ENCODE assay signal across 8 mouse cellular contexts in the genomic region with DNA sequence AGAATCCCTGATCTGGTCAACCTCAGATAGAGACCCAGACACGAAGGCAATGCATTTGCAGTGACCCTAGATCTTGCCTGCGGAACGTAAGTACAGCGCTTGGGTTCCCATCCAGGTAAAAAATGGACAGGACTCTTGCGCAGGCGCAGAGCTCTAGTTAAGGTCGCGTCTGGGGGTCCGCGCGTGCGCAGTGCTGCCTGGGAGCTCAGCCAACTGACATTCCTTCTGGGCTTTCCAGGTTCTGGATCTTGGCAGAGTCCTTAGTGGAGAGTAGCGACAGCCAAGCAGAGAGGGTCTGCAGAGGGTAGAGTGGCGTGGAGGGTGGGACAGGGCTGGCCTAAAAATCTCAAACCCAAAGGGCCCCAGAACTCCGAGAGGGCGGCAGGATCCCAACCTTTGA. TPM values are rescaled to one million over a fixed set of nuclear protein-coding genes. Genes with fewer than 3 reads are reported as not detected.
A peak's percentile ranks its signal among the peaks of the same experiment; 100 is the strongest.
DNase-seq lines count a peak whose midpoint lies in the region; ATAC-seq and TF ChIP-seq lines count a peak whose summit lies in the region.
"Had no signal": no experiment of that assay in that cellular context is flagged by ENCODE, and none has a peak within 500 bp of the region (broad histone marks: within the 10 kb centered on the region; RNA-seq: fewer than 3 reads in every experiment).

No protein-coding gene starts in this region.

- no peak for TF ChIP-seq POLR2A in brain, embryonic 14.5 days (IDR thresholded peaks at IDR 0.05; ENCODE audit: borderline replicate concordance, extremely low read depth, insufficient read depth, insufficient read length, poor library complexity, severe bottlenecking)

- peaks cover 6% of the 10 kb centered on the region; the same call in 1 of the 2 replicates for H3K4me1 ChIP-seq in hindbrain, postnatal 0 days (ENCODE audit: insufficient read depth, low read length)
- peaks cover 3% of the 10 kb centered on the region for H3K4me1 ChIP-seq in midbrain, embryonic 12.5 days
- H3K4me1 ChIP-seq: limb, embryonic 13.5 days had no signal

- TF ChIP-seq CTCF in brain, embryonic 14.5 days (IDR thresholded peaks at IDR 0.05; ENCODE audit: borderline replicate concordance, extremely low read depth, insufficient read depth, insufficient read length) = no peak
- no peak for TF ChIP-seq CTCF in hindbrain, postnatal 0 days (IDR thresholded peaks at IDR 0.05; ENCODE audit: low read depth)

- WGBS in hindbrain, postnatal 0 days = 16% methylated on average over 16 of the region's 16 CpGs
- 22% methylated on average over 16 of the region's 16 CpGs for WGBS in midbrain, embryonic 12.5 days

- peak overlapping the region; percentile 19 for H3K4me3 ChIP-seq in hindbrain, postnatal 0 days (ENCODE audit: low read length)
- H3K4me3 ChIP-seq in midbrain, embryonic 12.5 days = 0 out of 2 replicates have a peak overlapping the region, but pooled peaks have one; percentile 21
- H3K4me3 ChIP-seq: limb, embryonic 13.5 days had no signal

- H3K4me2 ChIP-seq in hindbrain, postnatal 0 days (ENCODE audit: low read depth, low read length) = peak overlapping the region; percentile 53
- H3K4me2 ChIP-seq in midbrain, embryonic 12.5 days (replicated peaks) = peak overlapping the region; percentile 43
- H3K4me2 ChIP-seq: limb, embryonic 13.5 days had no signal

- H3K36me3 ChIP-seq in hindbrain, postnatal 0 days (ENCODE audit: insufficient read depth, low read length) = no peaks in the 10 kb centered on the region
- no peaks in the 10 kb centered on the region for H3K36me3 ChIP-seq in midbrain, embryonic 12.5 days
- H3K36me3 ChIP-seq: limb, embryonic 13.5 days had no signal

- peak; percentile 68 for ATAC-seq in hindbrain, postnatal 0 days
- no peak for ATAC-seq in midbrain, embryonic 12.5 days (ENCODE audit: low FRiP score, low read depth)
- ATAC-seq in activated CD4-positive, CD25-positive, alpha-beta regulatory T cell, adult 4 months = no peak

- peak; percentile 90 for DNase-seq in brain, embryonic 14.5 days (ENCODE audit: low read depth)
- peak; percentile 70 to 90 for DNase-seq in cerebellum, postnatal 4 days (ENCODE audit: low spot score in 2 of 2)
- peak; percentile 93 for DNase-seq in hindbrain, postnatal 0 days (ENCODE audit: low spot score)
- DNase-seq in B cell, adult 2 months = no peak
- no peak for DNase-seq in thymus, postnatal 36 days

- H3K27ac ChIP-seq in hindbrain, postnatal 0 days = no peak overlapping the region
- H3K27ac ChIP-seq in midbrain, embryonic 12.5 days (replicated peaks) = peak overlapping the region; percentile 49; the same call in 1 of the 2 replicates
- H3K27ac ChIP-seq: limb, embryonic 13.5 days had no signal

- no peaks in the 10 kb centered on the region for H3K9me3 ChIP-seq in hindbrain, postnatal 0 days (ENCODE audit: low read length)
- H3K9me3 ChIP-seq in midbrain, embryonic 12.5 days = no peaks in the 10 kb centered on the region
- H3K9me3 ChIP-seq: limb, embryonic 13.5 days had no signal

- H3K27me3 ChIP-seq in hindbrain, postnatal 0 days (ENCODE audit: insufficient read depth, low read length) = no peaks in the 10 kb centered on the region
- peaks cover 41% of the 10 kb centered on the region for H3K27me3 ChIP-seq in midbrain, embryonic 12.5 days

- no peak overlapping the region; the same call in 1 of the 2 replicates for H3K9ac ChIP-seq in hindbrain, postnatal 0 days (replicated peaks; ENCODE audit: low read length)
- no peak overlapping the region for H3K9ac ChIP-seq in midbrain, embryonic 12.5 days (replicated peaks)
- H3K9ac ChIP-seq: limb, embryonic 13.5 days had no signal

RNA-seq across cellular contexts. Expression of a gene that starts 41.9 kb away (rescaled TPM):
- 0.69 and 2.0 TPM in 2 replicates for polyA plus RNA-seq in brain, embryonic 14.5 days (2012; rRNA removed)
- total RNA-seq in hindbrain, postnatal 0 days (2014; rRNA removed) = 8.0 and 9.0 TPM in 2 replicates
- 2.3 and 2.7 TPM in 2 replicates for polyA plus RNA-seq in hindbrain, postnatal 0 days (2015; fragmentation: Nextera tagmentation; extraction: Ambion mirVana)
- 0.14 and 0.37 TPM in 2 replicates for polyA plus RNA-seq in midbrain, embryonic 12.5 days (2016; fragmentation: Nextera tagmentation; extraction: Ambion mirVana)
- not detected for polyA plus RNA-seq in activated CD4-positive, CD25-positive, alpha-beta regulatory T cell, adult 4 months (2017; shearing (Covaris generic))
- polyA plus RNA-seq: limb, embryonic 13.5 days had no signal

RNA-seq across cellular contexts. Expression of a gene that starts 47.0 kb away (rescaled TPM):
- 0.24 and 0.63 TPM in 2 replicates for polyA plus RNA-seq in brain, embryonic 14.5 days (2012; rRNA removed)
- 0.26 and 1.5 TPM in 2 replicates for total RNA-seq in hindbrain, postnatal 0 days (2014; rRNA removed)
- 0.82 and 0.93 TPM in 2 replicates for polyA plus RNA-seq in hindbrain, postnatal 0 days (2015; fragmentation: Nextera tagmentation; extraction: Ambion mirVana)
- polyA plus RNA-seq in midbrain, embryonic 12.5 days (2016; fragmentation: Nextera tagmentation; extraction: Ambion mirVana) = 0.50 and 0.98 TPM in 2 replicates
- not detected for polyA plus RNA-seq in activated CD4-positive, CD25-positive, alpha-beta regulatory T cell, adult 4 months (2017; shearing (Covaris generic))

RNA-seq across cellular contexts. Expression of a gene that starts 59.4 kb away (rescaled TPM):
- 3.8 and 5.3 TPM in 2 replicates for polyA plus RNA-seq in brain, embryonic 14.5 days (2012; rRNA removed)
- total RNA-seq in hindbrain, postnatal 0 days (2014; rRNA removed) = 6.9 and 8.9 TPM in 2 replicates
- 3.1 and 3.3 TPM in 2 replicates for polyA plus RNA-seq in hindbrain, postnatal 0 days (2015; fragmentation: Nextera tagmentation; extraction: Ambion mirVana)
- 1.4 and 2.1 TPM in 2 replicates for polyA plus RNA-seq in midbrain, embryonic 12.5 days (2016; fragmentation: Nextera tagmentation; extraction: Ambion mirVana)
- polyA plus RNA-seq in activated CD4-positive, CD25-positive, alpha-beta regulatory T cell, adult 4 months (2017; shearing (Covaris generic)) = not detected

Comparison
In these comparisons a context has a peak if more than half of its experiments do, and no peak if none do; other contexts are left out.
1. DNase-seq: peak in brain, embryonic 14.5 days (single experiment), cerebellum, postnatal 4 days (2 of 2) and hindbrain, postnatal 0 days (single experiment); none in B cell, adult 2 months (0 of 2) and thymus, postnatal 36 days (0 of 2).